Mouse (Mus musculus) liver, adult 2 months (tissue): Measurements from ENCODE around the gene Ptger1. TPM values are rescaled to one million over a fixed set of nuclear protein-coding genes. Genes with fewer than 3 reads are reported as not detected.
A peak's percentile ranks its signal among the peaks of the same experiment; 100 is the strongest.

Source experiments
- DNase-seq: peaks from one replicate; pipeline ENCODE4 v3.0.0-alpha.2; 2011; ENCODE audit warnings: low read depth, low spot score; ENCODE audit errors: extremely low read depth
- H3K27ac ChIP-seq: fragments of 200-500 bp; replicated peaks from 2 replicates; pipeline ENCODE4 v1.5.1; 2012; ENCODE audit warnings: low read depth, mild to moderate bottlenecking, control low read depth, inconsistent platforms, low read length; ENCODE audit not compliant: insufficient read depth
- H3K27me3 ChIP-seq: fragments of 200-500 bp; 2 replicates; pipeline ENCODE4 v1.6.1; 2012; ENCODE audit warnings: mild to moderate bottlenecking, moderate library complexity, low read length, inconsistent platforms; ENCODE audit not compliant: control insufficient read depth, insufficient read depth
- H3K36me3 ChIP-seq: fragments of 200-500 bp; 2 replicates; pipeline ENCODE4 v1.6.1; 2012; ENCODE audit warnings: low read length, inconsistent platforms; ENCODE audit not compliant: control insufficient read depth, insufficient read depth
- H3K4me1 ChIP-seq: fragments of 200-500 bp; 2 replicates; pipeline ENCODE4 v1.6.1; 2011; ENCODE audit warnings: low read length; ENCODE audit not compliant: control insufficient read depth, insufficient read depth
- H3K4me3 ChIP-seq: fragments of 200-500 bp; 2 replicates; pipeline ENCODE4 v1.5.1; 2011; ENCODE audit warnings: low read depth, mild to moderate bottlenecking, control low read depth, low read length, moderate library complexity; ENCODE audit not compliant: insufficient read depth
- H3K79me2 ChIP-seq: fragments of 200-500 bp; 2 replicates; pipeline ENCODE4 v1.6.1; 2012; ENCODE audit warnings: inconsistent platforms, mild to moderate bottlenecking, low read length, moderate library complexity; ENCODE audit not compliant: control insufficient read depth, insufficient read depth
- H3K9ac ChIP-seq: fragments of 200-500 bp; 2 replicates; pipeline ENCODE4 v1.6.1; 2012; ENCODE audit warnings: low read depth, mild to moderate bottlenecking, control low read depth, inconsistent platforms, low read length
- CTCF ChIP-seq: fragments of 200-500 bp; IDR thresholded peaks from 2 replicates; pipeline ENCODE4 v1.5.1; 2011; ENCODE audit warnings: low read depth, low read length, control low read depth
- POLR2A ChIP-seq: fragments of 200-500 bp; IDR thresholded peaks from 2 replicates; pipeline ENCODE4 v1.6.1; 2011; ENCODE audit warnings: low read length, control low read depth; ENCODE audit not compliant: insufficient read depth; ENCODE audit errors: extremely low read depth
- WGBS: fragments of 180-500 bp; shearing (Covaris S2); methylation state at CpG from one replicate; pipeline ENCODE4 v1.1.7; 2018; 5-methylcytosine and 5-hydroxymethylcytosine counted together
- polyA plus RNA-seq: library from polyadenylated mRNA; depleted of rRNA; stranded (reverse); fragments of >200 nt; gene quantifications from 2 replicates; pipeline ENCODE4 v1.2.3, GENCODE M21; 2012
- total RNA-seq: library from RNA; depleted of rRNA; stranded (reverse); fragments of >200 nt; gene quantifications from 2 replicates; pipeline ENCODE4 v1.2.3, GENCODE M21; 2014

Gene Ptger1
- total and polyA plus RNA-seq, 2 experiments: under 0.01 to 0.11 TPM

DNA sequence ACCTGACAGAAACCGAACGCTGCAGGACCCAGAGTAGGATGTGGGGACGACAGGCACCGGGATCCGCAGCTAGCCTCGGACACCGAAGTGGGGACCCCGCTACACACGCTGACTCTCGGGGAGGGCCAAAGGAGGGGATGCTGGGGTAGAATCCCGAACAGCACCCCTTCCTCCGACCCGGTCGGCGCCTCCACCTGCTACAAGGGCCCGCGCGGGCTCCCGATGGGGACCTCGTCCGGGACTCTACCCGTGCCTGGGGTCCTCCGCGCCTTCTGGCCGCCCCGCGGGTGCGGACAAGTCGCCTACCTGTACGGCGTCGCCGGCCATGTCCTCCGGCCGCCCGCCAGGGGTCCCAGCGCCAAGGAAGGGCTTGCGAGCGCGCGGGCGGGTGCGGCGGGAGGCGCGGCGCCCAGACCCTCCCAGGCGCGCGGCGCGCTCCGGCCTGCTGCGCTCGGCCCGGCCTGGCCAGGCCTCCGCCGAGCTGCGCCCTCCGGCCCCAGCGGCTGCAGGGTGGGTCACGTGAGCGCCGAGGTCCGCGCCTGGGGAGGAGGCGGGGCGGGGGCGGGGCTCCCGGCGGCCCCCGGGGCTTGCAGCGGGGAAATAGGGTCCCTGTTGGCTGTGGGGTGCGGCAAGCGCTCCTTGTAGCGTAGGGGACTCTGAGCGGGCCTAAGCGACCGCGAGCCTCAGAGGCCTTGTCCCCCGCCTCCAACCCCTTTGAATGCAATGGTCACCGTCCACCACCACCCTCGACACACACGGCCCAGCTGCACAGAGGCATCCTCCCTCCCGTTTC is 32.4 kb downstream of the Ptger1 start, which contains the start of gene Pkn1:
TSS of gene Pkn1 (minus strand) at position 519 of the 793 bp plus-strand sequence.
- peaks cover 14% of the 10 kb centered on the region; the same call in 1 of the 2 replicates for H3K79me2 ChIP-seq
- peak within 1 kb of the TSS; percentile 73 for H3K4me3 ChIP-seq
- H3K4me1 ChIP-seq: peaks cover 10% of the 10 kb centered on the region; the same call in 1 of the 2 replicates
- no peaks in the 10 kb centered on the region for H3K27me3 ChIP-seq
- no peaks in the 10 kb centered on the region for H3K36me3 ChIP-seq
- peak within 1 kb of the TSS; percentile 73 for H3K27ac ChIP-seq
- peak within 1 kb of the TSS; percentile 99 for H3K9ac ChIP-seq
- TF ChIP-seq POLR2A (peak; percentile 48; the same call in 1 of the 2 replicates), CTCF (no peak)
- peak; percentile 47 for DNase-seq
- WGBS: 1% methylated on average over 80 of the region's 85 CpGs

DNA sequence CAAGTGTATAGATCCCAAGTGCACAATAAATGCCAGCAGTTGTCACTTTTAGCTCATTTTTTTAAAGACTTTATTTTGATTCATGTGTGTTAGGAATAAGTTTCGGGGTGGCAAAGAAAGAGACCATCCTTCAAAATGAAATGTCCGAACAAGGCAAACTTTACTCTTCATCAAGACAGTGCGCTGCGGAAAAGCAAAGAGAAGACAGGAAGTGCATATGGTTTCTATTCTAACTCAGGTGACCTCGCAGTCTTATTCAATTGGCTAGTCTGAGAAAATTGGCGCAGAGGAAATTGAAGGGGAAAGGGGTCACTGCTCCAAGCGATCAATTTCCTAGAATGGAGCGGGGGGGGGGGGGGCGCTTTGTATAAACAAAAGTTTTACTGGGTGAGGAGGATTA is 33.1 kb downstream of the Ptger1 start:
- peak overlapping the region; percentile 73 for H3K4me3 ChIP-seq
- no peak for TF ChIP-seq POLR2A
- no peak for TF ChIP-seq CTCF
- DNase-seq: peak; percentile 22
- H3K27ac ChIP-seq: peak overlapping the region; percentile 53
- H3K4me1 ChIP-seq: peaks cover 10% of the 10 kb centered on the region; the same call in 1 of the 2 replicates
- H3K79me2 ChIP-seq: peaks cover 14% of the 10 kb centered on the region; the same call in 1 of the 2 replicates
- no peaks in the 10 kb centered on the region for H3K27me3 ChIP-seq
- no peaks in the 10 kb centered on the region for H3K36me3 ChIP-seq
- 27% methylated on average over 9 of the region's 9 CpGs for WGBS
- peak overlapping the region; percentile 74 for H3K9ac ChIP-seq

DNA sequence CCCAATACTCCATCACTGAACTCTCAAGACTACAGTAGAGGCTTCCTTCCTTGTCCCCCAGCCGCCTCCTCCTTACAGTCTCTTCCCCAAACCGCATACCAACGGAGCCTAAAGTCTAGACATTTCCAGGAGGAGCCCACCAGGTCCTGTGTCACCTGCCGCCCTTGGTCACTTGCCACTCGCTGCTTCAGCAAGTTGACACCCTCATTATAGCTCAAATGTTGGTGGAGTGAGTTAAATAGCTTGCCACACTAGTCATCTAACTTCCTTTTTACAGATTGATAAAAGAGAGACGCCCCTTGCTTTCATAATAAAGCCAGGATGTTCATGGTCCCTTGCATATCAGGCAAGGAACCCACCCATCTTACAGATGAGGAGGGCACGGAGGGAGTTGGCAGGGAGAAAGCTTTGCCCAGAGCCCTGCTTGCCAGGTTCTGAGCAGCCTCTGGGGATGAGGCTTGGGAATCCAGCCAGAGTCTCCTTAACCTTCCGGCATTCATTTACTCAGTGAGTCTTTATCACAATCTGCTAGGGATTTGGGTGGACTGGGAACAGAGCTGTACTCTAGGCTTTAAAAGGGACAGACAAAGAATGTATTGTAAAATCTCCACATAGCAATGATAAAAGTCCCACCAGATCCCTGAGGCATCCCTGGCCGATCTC is 34.1 kb downstream of the Ptger1 start:
- Histone ChIP-seq H3K36me3 (no peaks in the 10 kb centered on the region), H3K27me3 (no peaks in the 10 kb centered on the region), H3K4me3 (no peak overlapping the region), H3K9ac (no peak overlapping the region), H3K27ac (no peak overlapping the region), H3K4me1 (0 out of 2 replicates have a peak, but pooled peaks cover 7% of the 10 kb centered on the region), H3K79me2 (peaks cover 14% of the 10 kb centered on the region; the same call in 1 of the 2 replicates)
- no peak for DNase-seq
- 78% methylated on average over 9 of the region's 9 CpGs for WGBS
- TF ChIP-seq POLR2A (no peak), CTCF (no peak)

DNA sequence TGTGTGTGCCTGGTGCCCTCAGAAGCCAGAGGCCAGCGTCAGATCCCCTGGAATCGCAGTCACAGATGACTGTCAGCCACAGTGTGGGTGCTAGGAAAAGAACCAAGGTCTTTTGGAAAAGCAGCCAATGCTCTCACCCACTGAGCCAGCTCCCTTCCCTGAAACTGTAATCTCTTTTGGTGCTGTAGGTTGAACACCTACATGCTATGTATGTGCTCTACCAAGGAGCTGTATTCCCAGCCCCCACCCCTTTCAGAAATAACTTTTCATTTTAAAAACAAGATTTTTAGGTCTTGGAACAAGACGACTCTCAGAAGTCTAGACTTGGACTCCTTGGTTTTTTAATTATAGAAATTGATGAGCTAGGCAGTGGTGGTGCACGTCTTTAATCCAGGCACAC is 36.9 kb downstream of the Ptger1 start:
- Histone ChIP-seq H3K4me1 (0 out of 2 replicates have a peak, but pooled peaks cover 3% of the 10 kb centered on the region), H3K27ac (no peak overlapping the region), H3K79me2 (peaks cover 5% of the 10 kb centered on the region; the same call in 1 of the 2 replicates), H3K27me3 (no peaks in the 10 kb centered on the region), H3K9ac (no peak overlapping the region), H3K4me3 (no peak overlapping the region), H3K36me3 (no peaks in the 10 kb centered on the region)
- 87% methylated on average over 4 of the region's 4 CpGs for WGBS
- TF ChIP-seq CTCF (no peak), POLR2A (no peak)
- no peak for DNase-seq

DNA sequence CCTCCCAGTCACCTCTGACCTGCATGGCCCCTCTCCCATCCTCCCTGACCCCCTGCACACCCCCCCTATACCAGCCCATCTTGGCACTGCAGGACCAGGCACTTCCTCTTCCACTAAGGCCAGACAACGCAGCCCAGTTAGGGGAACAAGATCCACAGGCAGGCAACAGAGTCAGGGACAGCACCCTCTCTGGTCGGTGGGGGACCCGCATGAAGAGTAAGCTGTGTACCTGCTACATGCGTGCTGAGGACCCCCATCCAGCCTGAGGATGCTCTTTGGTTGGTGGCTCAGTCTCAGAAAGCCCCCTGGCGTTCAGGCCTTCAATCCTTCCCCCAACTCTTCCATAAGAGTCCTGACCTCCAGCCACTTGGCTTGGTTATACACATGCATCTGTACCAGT is 39.9 kb downstream of the Ptger1 start:
- no peak for TF ChIP-seq CTCF
- TF ChIP-seq POLR2A: no peak
- Histone ChIP-seq H3K79me2 (no peaks in the 10 kb centered on the region), H3K9ac (no peak overlapping the region), H3K36me3 (no peaks in the 10 kb centered on the region), H3K4me1 (no peaks in the 10 kb centered on the region), H3K27ac (no peak overlapping the region), H3K27me3 (no peaks in the 10 kb centered on the region), H3K4me3 (no peak overlapping the region)
- 79% methylated on average over 5 of the region's 5 CpGs for WGBS
- DNase-seq: no peak
